Mouse (Mus musculus): Measurements from ENCODE around the gene Calhm2. TPM values are rescaled to one million over a fixed set of nuclear protein-coding genes. Genes with fewer than 3 reads are reported as not detected.
A peak's percentile ranks its signal among the peaks of the same experiment; 100 is the strongest.

Calhm2 gene
- polyA plus RNA-seq, 1 experiment from 2014 or later, result 2.6 TPM

DNA sequence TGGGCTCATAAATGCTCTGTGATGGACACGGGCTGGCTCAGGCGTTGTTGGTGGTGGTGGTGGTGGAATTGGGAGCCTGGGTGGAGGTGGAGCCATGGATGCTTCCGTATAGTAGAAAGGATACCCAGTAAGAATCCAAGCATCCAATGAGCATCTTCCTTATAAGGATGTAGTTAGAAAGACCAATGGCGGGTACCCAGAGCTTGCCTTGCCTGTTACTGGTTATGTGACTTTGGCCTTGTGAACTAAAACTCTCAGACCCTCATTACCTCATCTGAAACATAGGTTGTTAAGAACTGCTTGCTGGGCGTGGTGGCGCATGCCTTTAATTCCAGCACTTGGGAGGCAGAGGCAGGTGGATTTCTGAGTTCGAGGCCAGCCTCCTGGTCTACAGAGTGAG is 15.7 kb upstream of the Calhm2 start:
- ATAC-seq (no peak), DNase-seq (no peak)
- Histone ChIP-seq H3K4me1 (ENCODE audit: insufficient read depth) (peaks cover 2% of the 10 kb centered on the region; the same call in 1 of the 2 replicates), H3K4me2 (ENCODE audit: low read depth, low read length) (no peak overlapping the region), H3K9ac (replicated peaks) (no peak overlapping the region), H3K9me3 (ENCODE audit: low read length) (no peaks in the 10 kb centered on the region), H3K27ac (ENCODE audit: low read depth) (no peak overlapping the region), H3K4me3 (ENCODE audit: low read depth, low read length) (no peak overlapping the region), H3K36me3 (replicated peaks; ENCODE audit: insufficient read depth, low read length) (no peaks in the 10 kb centered on the region), H3K27me3 (ENCODE audit: insufficient read depth, low read length) (peaks cover 11% of the 10 kb centered on the region; the same call in 1 of the 2 replicates)
- 77% methylated on average over 7 of the region's 7 CpGs for WGBS (ENCODE audit: insufficient replicate concordance)
- no peak for TF ChIP-seq EP300 (IDR thresholded peaks at IDR 0.05; ENCODE audit: low read depth)
- no peak for TF ChIP-seq CTCF (IDR thresholded peaks at IDR 0.05; ENCODE audit: low read depth)

DNA sequence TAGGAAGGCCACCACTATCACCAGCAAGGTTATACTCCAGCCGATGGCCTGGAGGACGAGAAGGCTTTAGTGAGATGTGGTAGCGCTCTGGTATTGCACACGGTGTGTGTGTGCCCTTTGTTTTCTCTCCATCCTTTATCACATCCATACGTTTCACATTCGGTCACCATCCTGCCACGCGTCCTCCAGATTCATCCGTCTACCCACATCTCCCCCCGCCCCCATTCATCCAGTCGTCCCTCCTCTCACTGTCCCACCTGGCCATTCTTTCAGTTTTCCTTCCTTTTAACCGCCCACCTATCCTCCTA is 13.9 kb upstream of the Calhm2 start:
- Histone ChIP-seq H3K4me1 (ENCODE audit: insufficient read depth) (peaks cover 2% of the 10 kb centered on the region; the same call in 1 of the 2 replicates), H3K36me3 (replicated peaks; ENCODE audit: insufficient read depth, low read length) (no peaks in the 10 kb centered on the region), H3K4me2 (ENCODE audit: low read depth, low read length) (no peak overlapping the region), H3K27me3 (ENCODE audit: insufficient read depth, low read length) (peaks cover 11% of the 10 kb centered on the region; the same call in 1 of the 2 replicates), H3K4me3 (ENCODE audit: low read depth, low read length) (no peak overlapping the region), H3K9me3 (ENCODE audit: low read length) (no peaks in the 10 kb centered on the region), H3K27ac (ENCODE audit: low read depth) (no peak overlapping the region), H3K9ac (replicated peaks) (no peak overlapping the region)
- ATAC-seq (no peak), DNase-seq (no peak)
- 65% methylated on average over 12 of the region's 12 CpGs for WGBS (ENCODE audit: insufficient replicate concordance)
- TF ChIP-seq CTCF (IDR thresholded peaks at IDR 0.05; ENCODE audit: low read depth) (no peak), EP300 (IDR thresholded peaks at IDR 0.05; ENCODE audit: low read depth) (no peak)

DNA sequence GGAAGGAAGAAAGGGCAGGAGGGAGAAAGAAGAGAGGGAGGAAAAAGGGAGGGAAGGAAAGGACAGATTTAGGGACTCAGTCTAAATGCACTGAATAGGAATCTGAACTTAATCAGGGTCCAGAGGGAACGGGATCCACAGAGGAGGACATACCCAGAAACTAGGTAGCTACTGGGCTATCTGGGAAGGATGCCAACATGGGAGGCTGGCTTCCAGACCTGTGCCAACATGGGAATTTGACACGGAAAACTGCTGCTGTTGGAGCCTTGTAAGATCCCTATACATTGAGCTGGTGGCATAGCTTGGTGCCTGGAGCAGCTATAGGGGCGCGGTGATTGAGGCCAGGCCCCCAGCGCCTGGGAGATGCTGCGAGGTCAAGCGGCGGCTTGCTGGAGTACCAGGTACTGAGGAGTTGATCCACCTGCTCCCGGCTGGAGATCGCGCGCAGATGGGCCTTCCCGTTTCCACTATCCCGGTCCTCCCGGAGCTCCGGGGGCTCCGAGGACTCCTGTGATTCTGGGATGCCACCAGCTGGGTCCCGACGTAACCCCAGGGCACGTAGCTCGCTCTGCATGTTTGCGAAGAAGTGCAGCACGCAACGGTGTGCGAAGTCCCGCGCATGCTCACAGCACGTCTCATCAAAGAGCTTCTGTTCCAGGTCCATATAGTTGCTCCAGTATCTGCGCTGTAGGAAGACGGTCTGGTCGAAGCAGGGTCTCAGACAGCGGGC is 13.4 kb upstream of the Calhm2 start:
- Histone ChIP-seq H3K9me3 (ENCODE audit: low read length) (no peaks in the 10 kb centered on the region), H3K4me3 (ENCODE audit: low read depth, low read length) (no peak overlapping the region), H3K27me3 (ENCODE audit: insufficient read depth, low read length) (peaks cover 11% of the 10 kb centered on the region; the same call in 1 of the 2 replicates), H3K27ac (ENCODE audit: low read depth) (no peak overlapping the region), H3K4me1 (ENCODE audit: insufficient read depth) (peaks cover 2% of the 10 kb centered on the region; the same call in 1 of the 2 replicates), H3K4me2 (ENCODE audit: low read depth, low read length) (peak overlapping the region; percentile 38; the same call in 1 of the 2 replicates), H3K36me3 (replicated peaks; ENCODE audit: insufficient read depth, low read length) (no peaks in the 10 kb centered on the region), H3K9ac (replicated peaks) (no peak overlapping the region)
- no peak for ATAC-seq
- WGBS (ENCODE audit: insufficient replicate concordance), result 33% methylated on average over 32 of the region's 32 CpGs
- no peak for DNase-seq
- TF ChIP-seq EP300 (IDR thresholded peaks at IDR 0.05; ENCODE audit: low read depth) (no peak), CTCF (IDR thresholded peaks at IDR 0.05; ENCODE audit: low read depth) (no peak)

DNA sequence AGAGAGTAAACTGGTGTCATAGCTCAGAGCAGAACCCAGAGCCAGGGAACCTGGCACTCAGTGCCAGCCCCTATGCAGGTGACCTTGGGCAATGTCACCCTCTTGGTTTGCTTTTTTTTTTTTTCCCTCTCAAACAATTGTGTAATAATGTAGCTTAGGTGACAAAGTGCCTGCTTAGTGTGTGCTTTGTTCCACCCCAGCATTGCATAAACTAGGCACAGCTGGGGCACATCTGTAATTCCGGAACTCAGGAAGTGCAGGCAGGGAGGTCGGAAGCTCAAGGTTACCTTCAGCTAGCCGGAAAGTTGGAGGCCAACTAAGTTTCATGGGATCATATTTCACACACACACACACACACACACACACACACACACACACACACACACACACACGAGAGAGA is 11.8 kb upstream of the Calhm2 start:
- Histone ChIP-seq H3K9ac (replicated peaks) (no peak overlapping the region), H3K4me3 (ENCODE audit: low read depth, low read length) (no peak overlapping the region), H3K27ac (ENCODE audit: low read depth) (no peak overlapping the region), H3K27me3 (ENCODE audit: insufficient read depth, low read length) (peaks cover 11% of the 10 kb centered on the region; the same call in 1 of the 2 replicates), H3K4me1 (ENCODE audit: insufficient read depth) (peaks cover 2% of the 10 kb centered on the region; the same call in 1 of the 2 replicates), H3K36me3 (replicated peaks; ENCODE audit: insufficient read depth, low read length) (no peaks in the 10 kb centered on the region), H3K9me3 (ENCODE audit: low read length) (no peaks in the 10 kb centered on the region), H3K4me2 (ENCODE audit: low read depth, low read length) (no peak overlapping the region)
- DNase-seq (peak; percentile 52), ATAC-seq (peak; percentile 89)
- WGBS (ENCODE audit: insufficient replicate concordance), result 45% methylated on average over 3 of the region's 4 CpGs
- no peak for TF ChIP-seq CTCF (IDR thresholded peaks at IDR 0.05; ENCODE audit: low read depth)
- no peak for TF ChIP-seq EP300 (IDR thresholded peaks at IDR 0.05; ENCODE audit: low read depth)

DNA sequence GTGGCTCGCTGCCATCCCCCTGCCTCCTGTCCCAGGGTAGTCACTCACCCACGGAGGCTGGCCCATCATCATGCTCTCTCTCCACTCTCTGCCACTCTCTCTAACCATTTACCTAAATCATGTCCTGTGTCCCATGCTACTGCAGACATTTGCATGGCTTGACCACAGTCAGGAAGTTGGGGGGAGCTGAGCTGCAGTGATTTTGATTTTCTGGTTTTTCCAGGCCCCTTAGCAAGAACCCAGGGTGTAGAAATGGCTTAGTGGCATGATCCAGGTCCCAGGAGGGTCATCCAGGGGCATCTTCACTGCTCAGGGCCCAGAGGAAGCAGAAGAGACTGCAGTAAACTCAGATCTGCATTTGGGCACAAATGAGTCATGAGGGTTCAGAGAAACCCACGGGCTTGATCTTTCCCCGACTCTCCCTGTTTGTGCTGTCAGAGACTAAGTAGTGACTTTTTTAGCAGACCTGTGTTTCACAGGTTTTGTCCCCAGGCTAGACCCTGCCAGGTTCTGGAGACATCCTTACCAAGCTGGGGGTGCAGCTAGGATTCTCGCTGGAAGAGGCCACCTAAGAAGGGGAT is 10.3 kb upstream of the Calhm2 start:
- DNase-seq, result no peak
- no peak overlapping the region for H3K4me3 ChIP-seq (ENCODE audit: low read depth, low read length)
- no peak overlapping the region for H3K4me2 ChIP-seq (ENCODE audit: low read depth, low read length)
- WGBS (ENCODE audit: insufficient replicate concordance), result 59% methylated on average over 5 of the region's 5 CpGs
- H3K4me1 ChIP-seq (ENCODE audit: insufficient read depth), result peaks cover 2% of the 10 kb centered on the region; the same call in 1 of the 2 replicates
- ATAC-seq, result no peak
- no peaks in the 10 kb centered on the region for H3K9me3 ChIP-seq (ENCODE audit: low read length)
- no peaks in the 10 kb centered on the region for H3K36me3 ChIP-seq (replicated peaks; ENCODE audit: insufficient read depth, low read length)
- no peak overlapping the region for H3K27ac ChIP-seq (ENCODE audit: low read depth)
- TF ChIP-seq EP300 (IDR thresholded peaks at IDR 0.05; ENCODE audit: low read depth), result no peak
- TF ChIP-seq CTCF (IDR thresholded peaks at IDR 0.05; ENCODE audit: low read depth), result no peak
- H3K27me3 ChIP-seq (ENCODE audit: insufficient read depth, low read length), result peaks cover 11% of the 10 kb centered on the region; the same call in 1 of the 2 replicates
- H3K9ac ChIP-seq (replicated peaks), result no peak overlapping the region

DNA sequence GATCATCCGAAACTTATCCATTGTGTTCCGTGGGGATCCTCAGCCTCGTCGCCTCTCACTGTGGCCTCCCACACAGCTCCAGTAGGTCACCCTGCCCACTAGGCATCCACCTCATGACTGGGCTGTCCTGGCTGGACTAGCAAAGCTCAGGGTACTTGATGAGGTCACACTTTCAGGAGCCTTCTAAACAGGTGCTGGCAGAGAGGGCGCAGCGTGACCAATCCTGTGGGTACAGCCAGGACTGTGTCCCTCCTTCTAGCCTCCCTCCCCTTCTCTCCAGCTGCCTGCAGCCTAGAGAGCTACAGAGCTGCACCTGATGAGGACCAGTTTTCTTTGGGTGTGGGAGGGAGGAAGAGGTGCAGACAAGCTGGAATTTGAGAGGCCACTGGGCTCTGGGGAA is 6.1 kb upstream of the Calhm2 start, which contains the start of gene Calhm1:
Gene Calhm1, minus strand, starts transcription at position 101 of the 400 bp plus-strand sequence.
- Histone ChIP-seq H3K4me2 (ENCODE audit: low read depth, low read length) (no peak within 1 kb of the TSS), H3K4me1 (ENCODE audit: insufficient read depth) (no peaks in the 10 kb centered on the region), H3K36me3 (replicated peaks; ENCODE audit: insufficient read depth, low read length) (no peaks in the 10 kb centered on the region), H3K27ac (ENCODE audit: low read depth) (no peak within 1 kb of the TSS), H3K4me3 (ENCODE audit: low read depth, low read length) (no peak within 1 kb of the TSS), H3K9me3 (ENCODE audit: low read length) (no peaks in the 10 kb centered on the region), H3K9ac (replicated peaks) (no peak within 1 kb of the TSS), H3K27me3 (ENCODE audit: insufficient read depth, low read length) (0 out of 2 replicates have a peak, but pooled peaks cover 3% of the 10 kb centered on the region)
- DNase-seq (no peak), ATAC-seq (no peak)
- TF ChIP-seq EP300 (IDR thresholded peaks at IDR 0.05; ENCODE audit: low read depth) (no peak), CTCF (IDR thresholded peaks at IDR 0.05; ENCODE audit: low read depth) (no peak)
- 83% methylated on average over 6 of the region's 6 CpGs for WGBS (ENCODE audit: insufficient replicate concordance)

Measured in liver, postnatal 0 days (tissue).